Mouse (Mus musculus) liver, adult 10 weeks (tissue): ENCODE measurements around the gene Fcrlb. TPM values are rescaled to one million over a fixed set of nuclear protein-coding genes. Genes with fewer than 3 reads are reported as not detected.

ENCODE experiments used
- polyA plus RNA-seq: library from polyadenylated mRNA; stranded (reverse); fragments of 350-450 nt; fragmentation: Illumina TruSeq; extraction: RNeasy Lipid Tissue Mini Kit (QIAGEN cat#74804); gene quantifications from one replicate; pipeline ENCODE4 v1.2.3, GENCODE M21; 2014; ENCODE audit warnings: low read depth, low replicate concordance

Gene Fcrlb
- polyA plus RNA-seq, result not detected

DNA sequence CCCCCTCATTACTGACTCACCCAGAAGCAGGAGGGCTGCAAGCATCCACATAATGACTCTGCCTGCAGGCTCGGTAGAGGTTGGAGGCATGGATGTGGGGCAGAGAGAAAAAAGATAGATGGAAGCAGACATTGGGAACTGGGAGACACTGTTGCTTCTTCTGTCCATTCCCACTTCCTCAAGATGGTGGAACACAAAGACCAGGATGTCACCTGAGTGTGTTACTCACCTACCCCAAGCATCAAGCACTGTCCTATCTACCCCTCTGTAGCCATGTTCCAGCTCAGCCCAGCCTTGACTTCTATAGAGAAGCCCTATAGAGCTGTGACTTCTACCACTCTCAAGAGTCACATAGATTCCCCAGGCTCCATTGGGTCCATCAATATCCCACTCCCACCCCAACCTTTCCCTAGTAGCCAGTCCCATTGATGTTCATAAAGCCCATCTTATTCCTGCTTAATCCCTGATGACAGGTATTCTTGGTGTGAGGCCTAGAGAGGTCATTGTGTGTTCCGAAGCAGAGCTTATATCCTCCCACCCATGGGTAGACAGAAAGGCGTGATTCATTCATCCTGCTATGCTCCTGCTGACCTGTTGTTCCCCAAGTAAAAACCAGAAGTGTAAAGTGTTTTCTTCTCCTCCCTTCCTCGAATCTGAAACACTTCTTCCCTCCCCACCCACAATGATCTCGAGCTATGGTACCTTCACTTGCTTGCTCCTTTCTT lies at the start of gene Fcrlb:
Gene Fcrlb, minus strand, starts transcription at position 51 of the 725 bp plus-strand sequence.

DNA sequence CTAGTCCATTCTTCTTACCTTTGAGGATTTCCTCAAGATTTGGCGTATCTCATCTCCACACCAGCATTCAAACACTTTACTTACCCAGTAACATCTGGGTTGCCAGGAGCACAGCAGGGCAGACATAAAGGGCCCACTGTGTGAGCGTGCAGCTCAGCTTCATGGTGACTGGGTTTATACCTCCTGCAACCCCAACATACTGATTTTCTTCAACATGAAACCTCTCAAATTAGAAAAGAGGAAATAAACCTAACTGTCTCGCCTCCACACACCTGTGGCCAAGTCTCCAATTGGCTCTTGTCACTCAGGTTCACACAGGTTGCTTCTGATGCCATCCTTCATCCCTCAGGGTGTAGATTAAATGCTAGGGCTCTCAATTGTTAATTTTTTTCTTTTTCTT lies 14.6 kb upstream of the Fcrlb start, which contains the start of gene Fcrla:
Gene Fcrla, minus strand, starts transcription at position 206 of the 400 bp plus-strand sequence.

DNA sequence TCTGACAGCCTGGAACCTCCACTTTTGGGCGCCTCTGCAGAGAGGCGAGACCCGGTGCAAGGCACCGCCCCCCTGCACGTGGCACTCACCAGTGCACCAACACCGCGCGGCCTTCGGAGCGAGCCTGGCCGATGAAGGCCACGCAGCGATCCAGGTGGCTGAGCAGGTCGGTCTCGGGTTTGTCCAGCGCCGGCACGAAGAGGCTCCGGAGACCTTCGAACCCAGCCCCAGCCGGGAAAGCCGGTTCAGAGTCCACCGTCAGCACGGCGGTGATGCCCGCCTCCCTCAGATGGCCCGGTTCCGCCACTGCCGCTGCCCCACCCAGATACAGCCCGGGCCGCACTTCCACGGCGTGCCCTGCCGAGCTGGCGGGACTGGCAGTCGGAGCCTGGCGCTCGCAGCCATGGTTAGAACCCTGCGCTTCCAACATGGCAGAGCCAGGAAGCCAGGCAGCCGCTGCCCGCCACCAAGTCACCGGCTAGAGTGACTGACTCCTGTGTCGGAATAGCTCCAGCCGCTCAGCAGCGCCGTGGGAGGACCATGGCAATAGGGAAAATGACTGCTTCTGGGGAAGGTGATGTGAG lies 27.7 kb downstream of the Fcrlb start, which contains the start of the genes Gm26620 and Dusp12:
Gene Gm26620, plus strand, starts transcription at position 88 of the 584 bp plus-strand sequence.
Gene Dusp12, minus strand, starts transcription at position 563 of the 584 bp plus-strand sequence.

DNA sequence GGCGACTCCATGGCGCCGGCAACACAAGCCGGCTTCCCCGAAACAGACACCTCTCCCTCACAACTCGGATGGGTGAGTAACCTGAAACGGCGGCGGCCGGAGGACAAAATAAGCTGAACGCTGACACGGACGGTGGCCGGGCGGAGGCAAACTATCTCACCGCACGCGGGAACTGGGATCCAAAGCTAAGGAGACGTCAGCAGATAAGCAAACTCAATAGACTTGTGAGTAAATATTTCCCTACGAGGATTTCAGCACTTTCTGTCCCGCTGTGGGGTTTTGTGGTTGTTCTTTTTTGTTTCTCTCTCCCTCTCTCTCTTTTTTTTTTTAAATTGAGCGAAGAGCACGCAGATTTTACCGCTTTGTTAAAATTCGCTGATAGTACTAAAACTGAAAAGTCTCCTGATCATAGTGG lies 45.0 kb downstream of the Fcrlb start, which contains the start of gene Atf6:
Gene Atf6, minus strand, starts transcription at position 81 of the 415 bp plus-strand sequence.

Other genes with a start within 250 kb of the Fcrlb start
- 27.0 TPM for gene Atf6, start 45.2 kb downstream of the Fcrlb start, polyA plus RNA-seq
- gene Gm26620, start 27.9 kb downstream of the Fcrlb start, polyA plus RNA-seq, result 0.53 TPM
- 28.9 TPM for gene Dusp12, start 27.4 kb downstream of the Fcrlb start, polyA plus RNA-seq
- 0.40 TPM for gene Fcrla, start 14.6 kb upstream of the Fcrlb start, polyA plus RNA-seq
- 106 TPM for gene Fcgr2b, start 63.6 kb upstream of the Fcrlb start, polyA plus RNA-seq
- gene Fcgr4, start 106.0 kb upstream of the Fcrlb start, polyA plus RNA-seq, result 6.3 TPM
- gene Fcgr3, start 152.0 kb upstream of the Fcrlb start, polyA plus RNA-seq, result 5.2 TPM
- gene Cfap126, start 201.0 kb upstream of the Fcrlb start, polyA plus RNA-seq, result 1.9 TPM
- 115 TPM for gene Sdhc, start 237.7 kb upstream of the Fcrlb start, polyA plus RNA-seq
- not detected for gene Mpz, start 237.8 kb upstream of the Fcrlb start, polyA plus RNA-seq